Mouse (Mus musculus) lung, postnatal 14 days (tissue): ENCODE data around the gene Cacna2d3.

Source experiments
- DNase-seq: peaks from one replicate; pipeline ENCODE4 v3.0.0; 2021

The Cacna2d3 gene

GRCm38 (mm10) chr14:28887373-28887772, 834.3 kb downstream of the Cacna2d3 start:
- DNase-seq, result no peak

DNA sequence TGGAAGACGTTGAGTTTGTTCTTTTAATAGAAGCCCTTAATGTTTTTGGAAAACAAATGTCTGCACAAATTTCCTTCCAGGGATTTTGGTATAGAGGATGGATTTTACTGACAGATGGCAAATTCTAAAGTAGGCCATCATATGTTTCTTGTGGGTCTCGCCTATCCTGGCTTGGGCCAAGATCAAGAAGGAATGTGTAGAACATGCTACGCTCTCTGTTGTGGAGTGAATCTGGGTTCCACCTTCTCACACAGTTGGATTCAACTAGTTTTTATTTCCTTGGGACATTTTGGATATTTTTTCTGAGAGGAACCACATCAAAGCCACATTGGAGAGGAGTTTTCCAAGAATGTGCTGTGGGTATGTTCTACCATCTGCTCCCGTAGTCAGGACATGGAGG, 835.0 kb downstream of the Cacna2d3 start:
- DNase-seq, result no peak

- DNase-seq, result no peak
Measured at GRCm38 (mm10) chr14:28870983-28871382, 850.7 kb downstream of the Cacna2d3 start.

- DNase-seq, result no peak
Measured at GRCm38 (mm10) chr14:28870382-28870781, 851.3 kb downstream of the Cacna2d3 start.

DNA sequence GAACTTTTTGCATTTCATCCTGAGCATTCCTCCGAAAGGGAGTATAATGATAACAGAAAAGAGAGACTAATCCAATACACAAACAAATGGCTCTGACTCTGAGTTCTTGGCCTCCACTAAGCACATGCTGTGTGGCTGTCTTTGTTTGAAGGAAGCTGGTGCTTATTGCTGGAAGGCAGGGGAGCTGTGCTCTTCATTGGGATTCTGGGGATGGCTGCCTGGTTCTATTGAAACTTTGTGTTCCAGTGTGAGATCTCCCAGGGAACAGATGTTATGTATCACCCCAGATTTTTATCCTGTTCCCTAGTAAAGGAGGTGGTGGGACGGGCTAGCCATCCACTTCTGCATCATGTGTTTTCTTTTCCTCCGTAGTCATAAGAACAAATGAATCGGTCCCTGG, 856.7 kb downstream of the Cacna2d3 start:
- DNase-seq, result no peak

- no peak for DNase-seq
Measured at GRCm38 (mm10) chr14:28861142-28861541, 860.5 kb downstream of the Cacna2d3 start.
